Mouse (Mus musculus) neural tube, embryonic 10.5 days (tissue): Measurements from ENCODE around the gene Slco4a1.

Experiments used
- DNase-seq: peaks from one replicate; pipeline ENCODE4 v3.0.0-alpha.2; 2017; ENCODE audit warnings: low spot score; ENCODE audit errors: extremely low spot score

The Slco4a1 gene

GRCm38 (mm10) chr2:180444957-180445785, 10.9 kb upstream of the Slco4a1 start:
- DNase-seq: no peak

- no peak for DNase-seq
These were observed 10.1 kb upstream of the Slco4a1 start for GRCm38 (mm10) chr2:180445962-180446361.

- DNase-seq: no peak
These were observed 7.0 kb upstream of the Slco4a1 start for GRCm38 (mm10) chr2:180449007-180449406.

GRCm38 (mm10) chr2:180450529-180450928, 5.5 kb upstream of the Slco4a1 start:
- DNase-seq: no peak

DNA sequence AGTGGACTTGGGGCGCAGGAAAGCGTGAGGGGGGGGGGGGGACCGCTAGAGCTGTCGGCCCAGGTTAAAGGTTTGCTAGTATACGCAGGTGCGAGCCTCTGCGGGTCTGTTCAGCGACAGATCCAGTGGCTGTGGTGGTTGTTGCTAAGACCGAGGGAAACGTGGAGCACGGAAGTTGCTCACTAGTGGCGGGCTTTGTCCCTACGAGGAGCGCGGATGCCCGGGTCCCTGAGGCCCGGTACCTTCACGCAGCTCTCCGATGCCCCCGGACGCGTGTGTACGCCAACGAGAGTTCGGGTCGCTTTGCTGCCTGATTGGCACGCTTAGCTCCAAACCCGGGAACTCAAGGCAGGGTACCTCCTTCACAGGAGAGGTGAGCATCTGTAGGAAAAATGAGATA, 660 bp downstream of the Slco4a1 start:
- no peak for DNase-seq

DNA sequence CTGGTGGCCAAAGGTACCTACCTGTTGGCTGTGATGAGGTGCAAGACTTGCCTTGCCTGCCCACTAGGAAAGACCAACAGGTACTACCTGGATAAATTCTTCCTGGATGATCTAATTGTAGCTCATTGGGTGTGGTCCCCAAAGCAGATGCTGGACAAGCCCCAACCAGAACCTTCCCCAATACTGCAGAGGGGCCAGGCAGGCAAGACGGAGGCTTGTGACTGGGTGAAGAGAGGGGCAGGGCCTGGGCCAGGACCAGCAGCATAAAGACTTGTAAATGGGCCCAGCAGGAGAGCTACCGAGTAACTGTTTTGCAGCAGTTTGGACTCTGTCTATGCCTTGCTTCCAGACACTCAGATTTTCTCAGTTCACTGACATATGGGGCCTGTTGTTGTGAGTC, 1.6 kb downstream of the Slco4a1 start:
- DNase-seq: no peak

- no peak for DNase-seq
These were observed 3.4 kb downstream of the Slco4a1 start for GRCm38 (mm10) chr2:180459437-180459836.

- DNase-seq: no peak
These were observed 4.8 kb downstream of the Slco4a1 start for GRCm38 (mm10) chr2:180460801-180461200.

DNA sequence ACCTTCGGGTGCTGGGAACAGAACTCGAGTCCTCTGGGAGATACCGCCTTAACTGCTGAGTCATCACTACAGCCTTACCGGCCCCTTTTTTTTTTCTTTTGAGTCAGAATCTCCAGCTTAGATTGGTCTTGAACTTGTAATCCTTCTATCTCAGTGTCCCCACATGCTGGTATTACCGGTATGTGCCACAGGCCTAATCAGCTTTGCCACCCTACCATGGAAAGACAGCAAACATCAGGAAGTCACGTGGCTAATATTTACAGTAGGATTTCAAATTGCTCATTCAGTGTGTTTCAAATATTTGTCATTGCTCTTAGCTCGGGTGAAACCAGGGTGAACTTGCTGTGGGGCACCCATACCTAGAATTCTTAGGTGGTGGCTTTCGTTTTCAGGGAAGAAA, 6.5 kb downstream of the Slco4a1 start:
- no peak for DNase-seq

DNA sequence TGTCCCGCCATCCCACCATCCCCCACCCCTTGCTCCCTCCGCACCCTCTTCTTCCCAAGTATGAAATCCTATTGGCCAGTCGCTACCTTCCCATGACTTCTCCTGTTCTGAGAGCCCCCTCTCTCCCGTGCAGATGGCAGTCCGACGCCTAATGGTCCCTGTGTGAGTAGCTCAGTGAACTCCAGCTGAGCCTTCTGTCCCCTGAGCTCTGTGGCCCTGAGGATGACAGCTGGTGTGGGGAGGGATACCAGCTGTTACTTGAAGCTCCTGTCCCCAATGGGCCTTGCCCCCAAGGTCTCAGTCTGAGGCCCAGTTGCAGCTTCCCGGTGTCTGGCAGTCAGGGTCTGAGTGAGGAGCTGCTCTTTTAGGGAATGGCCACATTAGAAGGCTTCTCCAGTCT, 10.5 kb downstream of the Slco4a1 start:
- no peak for DNase-seq

GRCm38 (mm10) chr2:180468871-180469270, 12.8 kb downstream of the Slco4a1 start:
- no peak for DNase-seq

GRCm38 (mm10) chr2:180469768-180470167, 13.7 kb downstream of the Slco4a1 start:
- DNase-seq: no peak

DNA sequence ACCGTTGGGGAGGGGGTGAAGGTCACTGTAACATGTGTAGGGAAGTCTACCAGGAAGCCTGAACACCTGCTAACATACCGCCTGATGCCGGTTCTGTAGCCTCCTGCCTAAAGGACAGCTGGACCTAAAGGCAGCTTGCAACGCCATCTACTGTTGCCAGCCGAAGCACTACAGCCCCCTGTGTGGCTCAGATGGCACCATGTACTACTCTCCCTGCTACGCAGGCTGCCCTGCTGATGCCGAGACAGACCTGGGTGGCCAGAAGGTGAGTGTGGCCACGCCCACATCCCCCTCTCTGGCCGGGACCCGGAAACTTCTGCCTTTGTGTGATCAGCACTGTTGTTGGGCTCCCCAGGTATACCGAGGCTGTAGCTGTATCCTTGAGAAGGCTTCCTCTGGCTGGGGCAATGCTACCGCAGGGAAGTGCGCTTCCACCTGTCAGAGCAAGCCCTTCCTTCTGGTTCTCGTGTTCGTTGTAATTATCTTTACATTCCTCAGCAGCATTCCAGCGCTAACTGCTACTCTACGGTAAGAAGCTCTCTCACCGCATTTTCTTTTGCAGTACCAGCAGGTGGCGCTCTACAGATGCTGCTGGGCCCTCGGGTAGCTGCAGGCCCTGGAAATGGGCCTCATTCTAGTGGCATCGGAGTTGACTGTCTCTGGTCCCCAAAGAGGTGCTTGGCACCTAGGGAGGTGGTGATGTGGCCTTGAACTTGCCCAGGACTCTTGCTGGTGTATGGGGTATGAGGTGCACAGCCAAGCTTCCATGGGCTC, 16.4 kb downstream of the Slco4a1 start:
- DNase-seq: peak; percentile 58

GRCm38 (mm10) chr2:180473080-180473440, 17.0 kb downstream of the Slco4a1 start:
- peak; percentile 59 for DNase-seq

GRCm38 (mm10) chr2:180474864-180475263, 18.8 kb downstream of the Slco4a1 start:
- DNase-seq: no peak

GRCm38 (mm10) chr2:180482274-180482673, 26.2 kb downstream of the Slco4a1 start:
- DNase-seq: no peak

DNA sequence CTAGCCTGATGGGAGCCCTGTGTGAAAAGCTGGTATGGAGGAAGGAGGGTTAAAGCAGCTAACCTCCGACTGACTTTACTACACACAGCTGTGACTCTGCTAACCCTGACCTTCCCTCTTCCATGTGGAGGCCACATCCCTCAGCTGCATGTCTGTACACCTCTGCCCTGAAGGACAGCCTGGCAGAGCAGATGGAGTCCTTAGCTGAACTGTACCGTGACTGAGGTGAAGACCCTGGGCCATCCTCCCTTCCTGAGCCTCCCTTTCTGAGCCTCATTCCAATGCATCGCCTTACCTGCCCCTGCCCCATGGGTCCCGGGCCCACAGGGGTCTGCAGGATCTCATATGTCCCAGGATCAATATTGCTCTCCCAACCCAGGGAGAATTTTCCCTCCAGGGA, 28.8 kb downstream of the Slco4a1 start:
- no peak for DNase-seq

GRCm38 (mm10) chr2:180485306-180485705, 29.3 kb downstream of the Slco4a1 start:
- no peak for DNase-seq

- no peak for DNase-seq
These were observed 32.2 kb downstream of the Slco4a1 start for GRCm38 (mm10) chr2:180488210-180488751.

DNA sequence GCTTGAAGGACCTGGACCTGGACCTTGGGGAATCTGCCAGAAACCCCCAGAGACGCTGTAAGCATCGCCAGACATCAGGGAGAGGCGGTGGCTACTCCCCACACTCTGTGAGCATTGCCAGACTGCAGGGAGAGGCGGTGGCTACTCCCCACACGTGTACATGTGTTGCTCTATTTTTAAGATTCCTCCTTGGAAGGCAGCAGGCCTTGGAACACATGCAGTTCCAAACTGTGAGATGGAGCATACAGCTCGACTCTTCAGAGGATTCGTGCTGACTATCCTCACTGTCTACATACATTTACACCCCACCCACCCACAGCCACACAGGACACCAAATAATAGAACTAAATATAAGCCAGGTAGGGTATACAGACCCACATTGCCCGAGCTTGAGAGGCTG, 39.9 kb downstream of the Slco4a1 start:
- DNase-seq: no peak

DNA sequence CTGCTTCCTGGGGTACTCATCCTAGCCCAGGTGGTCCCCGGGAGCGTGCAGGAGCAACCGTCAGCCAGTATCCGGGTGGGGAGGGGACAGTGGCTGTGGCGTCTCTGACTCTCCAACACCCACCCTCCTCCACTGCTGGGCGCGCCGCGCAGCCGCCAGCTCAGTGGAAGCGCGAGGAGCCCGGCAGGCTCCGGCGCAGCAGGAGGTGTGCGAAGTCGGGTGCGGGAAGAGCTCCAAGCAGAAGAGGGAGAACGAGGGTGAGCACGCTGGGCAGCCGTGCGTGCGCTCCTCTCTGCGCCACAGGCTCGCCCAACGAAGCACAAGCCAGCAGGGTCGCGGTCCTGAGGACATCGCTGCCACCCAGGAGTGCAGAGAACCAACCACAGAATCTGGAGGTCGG, 43.7 kb downstream of the Slco4a1 start, which contains the start of gene Ntsr1:
TSS of gene Ntsr1 (plus strand) at position 236 of the 400 bp plus-strand sequence.
- DNase-seq: no peak

DNA sequence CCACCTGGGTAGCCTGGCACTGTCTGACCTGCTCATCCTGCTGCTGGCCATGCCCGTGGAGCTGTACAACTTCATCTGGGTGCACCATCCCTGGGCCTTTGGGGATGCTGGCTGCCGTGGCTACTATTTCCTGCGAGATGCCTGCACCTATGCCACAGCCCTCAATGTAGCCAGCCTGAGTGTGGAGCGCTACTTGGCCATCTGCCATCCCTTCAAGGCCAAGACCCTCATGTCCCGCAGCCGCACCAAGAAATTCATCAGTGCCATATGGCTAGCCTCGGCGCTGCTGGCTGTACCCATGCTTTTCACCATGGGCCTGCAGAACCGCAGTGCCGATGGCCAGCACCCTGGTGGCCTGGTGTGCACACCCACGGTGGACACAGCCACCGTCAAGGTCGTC, 44.7 kb downstream of the Slco4a1 start:
- no peak for DNase-seq
